Mouse (Mus musculus) bone marrow macrophage, adult 2 months (primary cell): ENCODE data around the gene Dpp6.

Experiments used
- CTCF ChIP-seq: IDR thresholded peaks from 2 replicates; pipeline ENCODE4 v1.5.1; 2012; ENCODE audit warnings: low read depth, mild to moderate bottlenecking, low read length, moderate library complexity
- POLR2A ChIP-seq: IDR thresholded peaks from 2 replicates; pipeline ENCODE4 v1.6.1; 2012; ENCODE audit warnings: mild to moderate bottlenecking, low read depth, low read length, borderline replicate concordance

GRCm38 (mm10) chr5:27126034-27126433 is 309.0 kb downstream of the Dpp6 start:
- TF ChIP-seq CTCF: no peak
- TF ChIP-seq POLR2A: no peak
